Mouse (Mus musculus) heart, postnatal 25 days (tissue): ENCODE measurements around the gene Sbk3. TPM values are rescaled to one million over a fixed set of nuclear protein-coding genes. Genes with fewer than 3 reads are reported as not detected.

Experiments
- DNase-seq: peaks from one replicate; pipeline ENCODE4 v3.0.0; 2022; ENCODE audit warnings: low spot score
- intact Hi-C: fragments of 180-260 bp; cut with DNase I; formaldehyde crosslinking; loops from one replicate; pipeline ENCODE4 v1.15.1; 2025
- total RNA-seq, 2 experiments: library from RNA; stranded (reverse); gene quantifications; 2 replicates each; pipeline ENCODE4 v1.2.3; 2021

Gene Sbk3
- total RNA-seq, 2 experiments from 2014 or later, result 46.1 to 48.7 TPM

DNA sequence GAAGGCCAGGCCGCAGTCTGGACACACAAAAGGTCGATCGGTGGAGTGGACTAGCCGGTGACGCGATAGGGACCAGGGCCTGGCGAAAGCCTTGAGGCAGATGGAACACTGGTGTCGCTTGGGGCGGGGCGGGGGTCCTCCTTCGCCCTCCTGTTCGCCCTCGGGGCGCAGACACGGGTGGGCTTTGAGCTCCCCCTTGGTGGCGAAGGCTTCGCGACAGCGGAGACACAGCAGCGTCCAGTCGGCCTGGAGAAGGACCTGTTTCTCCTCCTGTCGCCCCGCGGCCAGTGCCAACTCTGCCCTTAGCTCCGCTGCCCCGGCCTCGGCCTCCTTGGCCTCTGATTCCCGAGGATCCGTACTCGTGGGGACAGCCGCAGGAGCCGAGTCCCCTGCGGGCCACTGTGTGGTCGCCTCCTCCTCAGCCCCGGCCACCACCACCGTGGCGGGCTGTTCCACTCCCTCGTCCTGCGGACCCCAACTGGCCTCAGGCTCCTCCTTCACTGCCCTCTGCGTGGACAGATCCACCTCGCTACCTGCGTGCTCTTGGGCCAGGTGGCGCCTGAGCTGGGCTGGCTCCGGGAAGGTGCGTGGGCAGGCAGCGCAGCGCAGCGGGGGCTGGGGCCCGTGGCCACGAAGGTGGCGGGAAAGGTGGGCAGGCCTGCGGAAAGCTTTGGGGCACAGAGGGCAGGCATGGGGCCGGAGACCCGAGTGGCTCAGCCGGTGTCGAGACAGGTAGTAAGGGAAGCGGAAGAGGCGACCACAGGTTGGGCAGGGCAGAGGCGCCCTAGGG lies 23.2 kb upstream of the Sbk3 start:
- DNase-seq, result no peak
- intact Hi-C loops, result no loop called here

DNA sequence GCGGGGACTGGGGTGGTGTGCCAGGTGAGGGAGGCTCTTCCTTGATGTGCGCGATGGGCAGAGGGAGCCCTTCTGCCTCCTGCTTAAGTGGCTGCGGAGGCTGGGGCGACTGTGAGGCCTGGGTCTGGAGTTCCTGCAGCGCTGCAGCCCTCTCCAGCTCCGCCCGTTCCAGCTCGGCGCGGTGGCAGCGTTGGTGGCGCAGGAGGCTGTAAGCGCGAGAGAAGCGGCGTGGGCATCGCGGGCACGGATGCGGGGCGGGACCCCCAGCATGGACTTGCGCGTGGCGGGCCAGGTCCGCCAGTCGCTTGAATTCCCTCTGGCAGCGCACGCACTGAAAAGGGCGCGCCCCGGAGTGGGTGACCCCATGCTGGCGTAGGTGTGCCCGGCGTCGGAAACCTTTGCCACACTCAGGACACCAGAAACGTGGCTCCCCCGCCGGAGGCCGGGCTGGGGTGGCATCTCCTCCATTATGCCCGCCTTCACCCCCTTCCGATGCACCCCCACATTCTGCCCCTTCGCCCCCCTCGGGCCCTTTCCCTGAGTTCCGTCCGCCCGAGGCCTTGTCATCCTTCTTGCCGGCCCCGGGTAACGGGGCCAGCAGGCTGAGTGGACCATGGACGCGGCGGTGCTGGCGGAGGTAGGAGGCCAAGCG lies 22.5 kb upstream of the Sbk3 start:
- intact Hi-C loops, result no loop called here
- DNase-seq, result no peak

DNA sequence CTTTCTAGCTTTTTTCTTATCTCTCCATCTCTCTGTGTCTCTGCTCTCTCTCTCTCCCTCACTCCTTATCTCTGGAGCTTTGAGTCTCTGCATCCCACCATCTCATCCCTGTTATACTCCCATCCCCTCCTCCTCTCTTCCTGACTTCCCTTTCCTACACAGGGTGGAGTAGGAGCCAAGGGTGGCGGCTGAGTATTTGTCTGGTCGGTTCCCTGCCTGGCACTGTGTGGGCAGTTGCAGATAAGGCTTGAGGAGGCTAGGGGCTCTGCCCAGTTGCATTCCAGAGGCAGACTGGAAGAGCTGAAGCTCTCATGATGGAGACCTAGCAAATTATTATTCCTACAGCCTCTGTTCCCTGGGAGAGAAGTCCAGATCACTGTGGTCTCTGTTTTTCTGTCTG lies 17.3 kb upstream of the Sbk3 start:
- DNase-seq, result no peak
- intact Hi-C loops, result no loop called here

GRCm38 (mm10) chr7:4976832-4977231 lies 5.9 kb upstream of the Sbk3 start:
- intact Hi-C loops, result no loop called here
- DNase-seq, result no peak

- DNase-seq, result no peak
- intact Hi-C loops, result no loop called here
Observed at GRCm38 (mm10) chr7:4975455-4975854, 4.5 kb upstream of the Sbk3 start.

GRCm38 (mm10) chr7:4972321-4973047 lies 1.5 kb upstream of the Sbk3 start:
- intact Hi-C loops, result no loop called here
- peak; percentile 70 for DNase-seq

GRCm38 (mm10) chr7:4971710-4972109 lies 742 bp upstream of the Sbk3 start:
- DNase-seq, result no peak
- intact Hi-C loops, result no loop called here

GRCm38 (mm10) chr7:4964988-4965387 lies 6.0 kb downstream of the Sbk3 start:
- intact Hi-C loops, result loop anchor here (2.0 kb wide), 1 partner anchor 22 kb away; no protein-coding TSS in a partner anchor

DNA sequence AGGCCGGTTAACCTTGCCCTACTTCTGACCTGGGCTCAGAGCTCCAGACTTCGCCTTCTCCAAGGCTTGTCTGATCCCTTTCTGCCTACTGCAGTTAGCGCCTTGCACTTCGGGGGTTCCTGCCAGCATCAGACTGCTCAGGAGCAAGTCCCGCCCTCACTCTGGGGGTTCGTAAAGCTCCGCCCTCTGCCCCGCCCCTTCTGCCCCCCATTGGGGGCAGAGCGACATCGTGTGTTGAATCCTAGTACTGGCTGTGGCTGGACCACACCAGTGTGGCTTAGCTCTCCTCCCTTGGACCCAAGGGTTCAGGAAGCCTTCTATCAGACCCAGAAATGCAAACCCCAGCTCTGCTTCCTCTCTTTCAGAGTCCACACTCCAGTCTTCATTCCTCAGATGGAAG lies 6.7 kb downstream of the Sbk3 start, which contains the start of gene Sbk2:
Gene Sbk2 (minus strand): TSS at position 135 of the 400 bp plus-strand sequence.
- peak; percentile 59 for DNase-seq
- intact Hi-C loops, result loop anchor here (2.0 kb wide), 1 partner anchor 21 kb away; no protein-coding TSS in a partner anchor

More at GRCm38 (mm10) chr7:4964988-4965387, 6.0 kb downstream of the Sbk3 start:
- no peak for DNase-seq

DNA sequence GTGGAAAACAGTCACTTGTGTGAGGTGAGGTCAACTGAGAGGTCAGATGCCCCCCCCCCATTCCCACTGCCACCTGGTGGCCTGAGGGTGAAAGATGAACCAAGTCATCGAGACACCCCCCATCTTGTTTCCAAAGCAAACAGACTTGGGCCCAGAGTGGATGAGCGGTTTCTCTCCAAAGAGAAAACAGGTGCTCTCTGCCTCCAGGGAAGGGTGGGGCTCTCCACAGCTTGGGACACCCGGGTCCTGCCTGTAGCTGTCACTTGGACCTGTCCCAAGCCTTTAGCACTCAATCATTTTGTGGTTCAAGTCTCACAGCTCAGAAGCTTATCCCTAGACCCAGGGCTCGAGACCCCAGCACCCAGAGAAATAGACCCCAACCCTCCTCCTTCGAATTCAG lies 7.4 kb downstream of the Sbk3 start:
- intact Hi-C loops, result no loop called here
- no peak for DNase-seq

GRCm38 (mm10) chr7:4957361-4957760 lies 13.6 kb downstream of the Sbk3 start:
- DNase-seq, result no peak
- intact Hi-C loops, result no loop called here

DNA sequence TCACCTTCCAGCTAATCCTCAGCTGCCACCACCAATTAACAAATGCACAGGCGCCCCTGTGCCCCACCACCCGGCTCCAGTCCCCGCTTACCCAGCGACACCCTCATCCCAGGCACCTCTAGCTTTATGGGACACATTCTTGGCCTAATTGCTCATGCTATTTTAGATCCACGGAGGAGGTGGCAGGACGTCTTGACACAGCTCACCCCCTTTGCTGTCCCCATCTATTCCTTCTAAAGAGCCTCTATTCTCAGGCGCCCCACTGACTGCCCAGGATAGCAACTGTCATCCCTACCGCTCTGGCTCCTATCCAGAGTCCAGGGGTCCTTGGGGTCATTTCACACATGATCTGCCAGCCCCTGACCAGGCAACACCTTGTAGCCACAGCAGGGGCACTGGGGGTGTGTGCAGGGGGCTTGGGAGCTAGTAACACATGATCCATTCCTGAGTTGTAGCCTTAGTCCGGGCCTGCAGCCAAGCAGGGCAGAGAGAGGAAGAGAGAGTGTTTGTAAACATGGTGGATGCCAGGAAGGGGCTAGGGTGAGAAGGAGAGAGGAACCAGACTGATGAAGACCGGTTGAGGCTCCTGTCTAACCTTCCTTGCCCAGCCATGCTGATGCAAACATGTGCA lies 17.0 kb downstream of the Sbk3 start:
- DNase-seq, result peak; percentile 30
- intact Hi-C loops, result no loop called here

DNA sequence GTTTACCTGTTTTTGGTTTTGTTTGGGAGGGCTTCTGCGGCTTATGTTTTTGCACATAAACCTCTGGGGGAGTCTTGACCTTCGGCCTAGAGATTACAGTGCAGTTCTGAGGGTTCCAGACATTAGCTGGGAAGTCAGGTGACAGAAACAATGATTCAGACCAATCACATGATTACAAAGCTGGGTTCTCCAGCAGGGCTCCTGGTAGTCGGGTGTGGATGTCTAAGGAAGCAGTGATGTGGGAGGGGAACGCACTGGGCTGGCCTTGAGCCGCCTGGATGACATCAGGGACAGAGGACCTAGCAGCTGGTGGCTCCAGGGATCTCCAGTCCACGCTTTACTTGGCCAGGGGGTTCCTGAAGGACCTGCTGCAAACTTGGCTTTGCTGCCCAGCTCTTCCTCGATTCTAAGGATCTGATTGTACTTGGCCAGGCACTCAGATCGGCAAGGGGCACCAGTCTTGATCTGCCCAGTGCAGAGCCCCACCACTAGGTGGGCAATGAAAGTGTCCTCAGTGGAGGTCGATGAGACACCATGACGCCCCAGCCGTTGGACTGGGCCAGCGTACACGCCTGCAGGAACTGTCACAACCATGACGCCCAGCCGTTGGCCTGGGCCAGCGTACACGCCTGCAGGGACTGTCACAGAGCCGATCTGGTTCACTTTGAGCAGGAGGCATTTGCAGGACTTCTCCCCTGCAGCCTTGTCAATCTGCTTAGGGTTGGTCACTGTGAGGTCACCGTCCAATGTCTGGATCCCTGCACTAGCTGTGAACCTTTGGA lies 20.2 kb downstream of the Sbk3 start:
- DNase-seq, result peak; percentile 48

DNA sequence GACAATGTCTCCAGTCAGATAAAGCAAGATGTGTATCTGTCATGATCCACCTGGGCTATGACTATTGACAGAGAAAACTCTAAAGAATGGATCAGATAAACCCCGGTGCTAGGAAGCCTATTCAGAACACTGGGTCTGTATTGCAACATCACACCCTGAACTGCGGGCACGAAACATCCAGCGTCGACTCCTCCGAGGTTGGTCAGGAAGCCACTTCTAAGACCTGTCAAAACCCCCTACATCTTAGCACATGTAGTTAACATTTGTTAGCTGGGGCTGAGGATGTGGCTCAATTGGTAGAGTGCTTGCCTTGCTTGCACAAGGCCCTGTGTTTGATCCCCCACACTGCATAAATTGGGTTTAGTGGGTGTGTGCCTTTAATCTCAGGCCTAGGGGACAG lies 22.6 kb downstream of the Sbk3 start:
- no peak for DNase-seq
- intact Hi-C loops, result no loop called here

More for the DNA sequence above, 20.2 kb downstream of the Sbk3 start:
- intact Hi-C loops, result no loop called here

DNA sequence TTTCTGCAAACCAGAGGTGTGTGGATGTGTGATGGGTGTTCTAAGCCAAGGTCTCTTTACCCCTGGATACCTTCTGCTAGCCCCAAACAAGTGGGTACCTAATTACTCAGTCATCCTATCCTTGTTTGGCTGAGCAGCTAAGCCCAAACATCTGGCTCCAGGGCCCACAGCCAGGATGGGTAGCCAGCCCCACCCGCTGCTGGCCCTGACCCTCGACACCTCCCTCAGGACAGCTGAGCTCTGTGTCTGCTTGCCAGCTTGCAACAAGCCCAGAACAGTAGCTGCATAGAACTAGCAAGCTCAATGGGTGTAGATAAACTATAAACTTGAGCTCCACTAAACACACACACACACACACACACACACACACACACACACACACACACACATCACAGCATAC lies 23.1 kb downstream of the Sbk3 start:
- intact Hi-C loops, result no loop called here

GRCm38 (mm10) chr7:4943223-4943815 lies 27.6 kb downstream of the Sbk3 start:
- intact Hi-C loops, result loop anchor here (1.0 to 5.0 kb wide), 5 partner anchors 21 to 184 kb away; partner anchors contain the start of genes Fiz1, Rasl2-9, Sbk2 and Zfp524
- DNase-seq, result peak; percentile 84

More for the DNA sequence above, 23.1 kb downstream of the Sbk3 start:
- peak; percentile 65 for DNase-seq

DNA sequence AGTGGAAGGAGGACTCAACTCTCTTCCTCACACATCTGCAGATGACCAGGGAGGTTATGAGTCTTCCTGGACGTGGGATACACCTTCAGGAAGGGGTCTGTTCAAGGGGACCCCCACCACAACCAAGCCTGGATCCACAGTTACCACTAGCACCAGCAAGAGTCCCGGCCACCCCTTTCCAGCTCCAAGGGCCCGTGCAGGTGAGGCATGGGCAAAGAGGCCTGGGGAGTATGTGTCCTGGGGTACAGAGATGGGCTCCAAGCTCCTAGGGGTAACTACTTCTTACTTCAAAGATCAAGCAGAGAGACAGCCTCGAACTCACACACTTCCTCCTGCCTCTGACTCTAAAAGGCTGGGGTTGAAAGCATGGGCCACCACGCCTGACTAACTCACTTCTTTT lies 28.3 kb downstream of the Sbk3 start:
- intact Hi-C loops, result loop anchor here (1.0 to 5.0 kb wide), 5 partner anchors 22 to 185 kb away; partner anchors contain the start of genes Fiz1, Rasl2-9, Sbk2 and Zfp524

DNA sequence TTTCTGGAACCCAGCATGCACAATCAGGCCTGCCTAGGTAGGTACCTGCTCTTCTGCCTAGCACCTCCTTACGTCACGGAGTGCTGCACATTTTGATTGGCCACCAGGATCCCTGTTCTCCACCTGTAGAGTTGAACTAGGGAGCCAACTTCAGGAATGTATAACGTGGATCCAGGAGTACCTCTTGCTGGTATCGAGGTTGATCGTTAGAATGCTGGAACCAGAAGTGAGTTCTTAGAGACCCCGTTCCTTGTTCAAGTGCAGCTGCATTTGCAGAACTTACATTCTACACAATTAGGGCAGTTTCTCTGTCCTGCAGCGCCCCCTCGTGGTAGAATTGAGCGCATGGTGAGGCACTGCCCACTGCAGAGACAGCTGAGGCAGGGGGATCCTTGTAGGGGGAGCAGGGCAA lies 30.9 kb downstream of the Sbk3 start:
- no peak for DNase-seq
- intact Hi-C loops, result loop anchor here (1.0 to 5.0 kb wide), 6 partner anchors 29 to 384 kb away; partner anchors contain the start of genes Fiz1, Rasl2-9 and Zfp524

More for the DNA sequence above, 28.3 kb downstream of the Sbk3 start:
- DNase-seq, result no peak
